Mouse (Mus musculus) lung, postnatal 36 days (tissue): ENCODE measurements around the gene Pxylp1.

Experiments
- DNase-seq: peaks from one replicate; pipeline ENCODE4 v3.0.0; 2022; ENCODE audit warnings: mixed read lengths

Gene Pxylp1

DNA sequence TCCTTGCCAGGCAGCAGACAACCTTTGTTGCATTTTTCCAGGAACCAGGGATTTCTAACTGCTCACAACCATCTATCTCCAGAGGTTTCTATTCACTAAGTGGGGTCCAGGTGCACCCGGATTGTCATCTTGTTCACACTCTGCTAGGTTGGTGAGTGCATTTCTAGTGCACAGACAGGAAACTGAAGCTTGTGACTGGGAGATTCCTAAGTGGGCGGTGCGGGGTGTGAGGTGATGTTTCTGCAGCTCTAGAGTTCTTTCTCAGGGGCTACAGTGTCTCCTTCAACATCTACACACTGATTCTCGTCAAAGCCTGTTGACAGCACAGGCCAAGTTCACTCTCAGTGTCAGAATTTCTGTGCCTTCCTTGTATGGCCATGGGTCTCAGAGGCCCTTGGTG, 34.6 kb downstream of the Pxylp1 start:
- DNase-seq, result no peak

GRCm38 (mm10) chr9:96853300-96854186, 38.9 kb downstream of the Pxylp1 start:
- no peak for DNase-seq

DNA sequence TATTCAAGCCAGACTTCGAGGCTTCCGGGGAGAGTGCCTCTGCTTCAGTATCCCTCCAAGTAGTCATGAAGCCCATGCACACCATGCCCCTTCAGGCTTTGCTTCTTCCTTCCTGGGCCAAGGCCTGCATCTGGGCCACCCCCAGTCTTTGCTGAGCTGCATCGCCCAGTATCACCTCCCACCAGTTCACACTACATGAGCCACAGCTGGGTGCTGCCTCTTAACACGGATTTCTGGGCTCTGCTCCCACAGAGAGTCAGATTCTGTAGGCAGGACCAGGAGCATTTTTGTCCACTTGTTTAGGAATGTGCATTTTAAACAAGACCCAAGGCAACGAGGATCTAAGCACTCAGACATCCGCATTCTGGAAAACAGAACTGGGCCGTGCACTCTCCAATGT, 40.8 kb downstream of the Pxylp1 start:
- no peak for DNase-seq

GRCm38 (mm10) chr9:96851036-96851435, 41.4 kb downstream of the Pxylp1 start:
- DNase-seq, result no peak

GRCm38 (mm10) chr9:96849012-96849411, 43.5 kb downstream of the Pxylp1 start:
- DNase-seq, result no peak

GRCm38 (mm10) chr9:96846361-96846760, 46.1 kb downstream of the Pxylp1 start:
- no peak for DNase-seq

DNA sequence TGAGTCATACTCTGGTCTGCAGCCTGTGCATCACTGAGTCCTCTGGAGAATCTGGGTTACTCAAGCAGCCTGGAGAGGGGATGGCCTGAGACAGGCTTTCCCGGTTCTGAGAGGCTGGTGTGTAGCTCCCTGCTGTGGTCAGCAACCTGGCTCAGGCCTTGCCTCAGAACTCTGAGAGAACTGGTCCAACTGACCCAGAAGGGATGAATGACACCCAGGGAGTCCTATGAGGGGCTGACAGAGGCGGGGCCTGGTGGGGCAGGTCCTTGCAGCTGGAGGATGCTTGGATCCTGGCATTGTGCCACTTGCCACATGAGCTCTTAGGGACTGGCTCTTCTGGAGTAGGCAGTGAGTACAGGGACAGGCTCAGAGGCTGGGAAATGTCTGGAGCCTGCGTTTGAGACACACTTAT, 47.7 kb downstream of the Pxylp1 start:
- DNase-seq, result peak; percentile 86

- DNase-seq, result no peak
Observed at GRCm38 (mm10) chr9:96839376-96839775, 53.1 kb downstream of the Pxylp1 start.

GRCm38 (mm10) chr9:96838864-96839263, 53.6 kb downstream of the Pxylp1 start:
- peak; percentile 54 for DNase-seq

- no peak for DNase-seq
Observed at GRCm38 (mm10) chr9:96837781-96838420, 54.6 kb downstream of the Pxylp1 start.

DNA sequence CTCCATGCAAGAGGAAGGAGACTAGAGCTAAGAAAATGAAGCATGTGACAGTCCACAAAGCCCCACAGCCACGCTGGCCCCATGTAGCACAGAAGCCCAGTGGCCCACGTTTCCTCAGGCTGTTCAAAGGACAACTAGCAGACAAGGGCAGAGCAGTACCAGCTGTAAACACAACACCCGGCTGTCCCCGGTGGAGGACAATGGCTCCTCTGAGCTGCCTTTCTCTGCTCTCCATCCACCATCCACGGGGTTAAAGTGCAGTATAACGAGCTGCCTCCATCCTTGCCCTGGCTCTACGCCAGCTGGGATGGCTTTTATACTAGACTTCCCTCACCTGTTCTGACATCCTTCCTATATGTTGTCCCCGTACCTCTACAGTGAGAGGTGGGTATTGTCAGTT, 55.5 kb downstream of the Pxylp1 start:
- no peak for DNase-seq

DNA sequence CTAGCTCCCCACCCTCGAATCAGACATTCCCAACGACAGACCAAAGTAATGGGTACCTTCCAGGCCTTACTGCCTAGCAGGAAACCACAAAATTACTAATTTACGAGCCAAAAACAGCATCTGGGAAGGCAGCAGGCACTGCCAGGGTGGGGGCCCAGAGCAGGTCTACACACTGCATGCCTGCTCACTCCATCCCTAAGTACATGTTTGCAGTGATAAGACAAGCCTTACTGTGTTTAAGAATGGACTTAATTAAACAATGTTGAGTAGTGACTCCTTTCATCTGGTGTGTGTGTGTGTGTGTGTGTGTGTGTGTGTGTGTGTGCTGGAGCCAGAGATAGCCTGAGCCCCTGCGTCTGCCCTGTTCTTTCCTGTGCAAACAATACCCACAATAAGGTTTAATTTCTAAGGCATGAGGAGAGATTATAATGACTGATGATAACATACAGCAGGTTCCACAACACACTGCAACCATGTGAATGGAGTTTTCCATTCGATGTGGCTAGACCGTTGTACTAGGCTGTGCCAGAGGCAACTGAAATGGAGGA, 57.0 kb downstream of the Pxylp1 start:
- DNase-seq, result no peak

- no peak for DNase-seq
Observed at GRCm38 (mm10) chr9:96833606-96834005, 58.9 kb downstream of the Pxylp1 start.

DNA sequence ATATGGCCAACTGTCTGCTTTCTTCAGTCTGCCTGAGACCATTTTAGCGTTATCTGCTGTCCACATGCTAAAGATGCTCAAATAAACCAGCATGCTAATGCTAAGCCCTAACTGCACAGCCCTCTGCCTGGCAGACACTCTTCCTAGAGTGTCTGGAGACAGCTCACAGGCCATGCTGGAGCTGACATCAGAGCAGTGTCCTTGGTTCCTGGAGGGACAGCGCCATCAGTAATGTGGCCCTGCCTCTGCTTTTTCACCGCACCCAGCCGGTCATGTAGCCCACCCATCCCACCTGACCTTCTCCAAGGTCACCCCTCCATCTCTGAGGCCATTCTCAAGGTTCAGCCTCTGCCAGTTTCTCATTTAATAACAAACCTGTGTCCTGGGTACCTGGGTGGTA, 60.0 kb downstream of the Pxylp1 start:
- no peak for DNase-seq

GRCm38 (mm10) chr9:96830856-96831359, 61.6 kb downstream of the Pxylp1 start:
- DNase-seq, result no peak

DNA sequence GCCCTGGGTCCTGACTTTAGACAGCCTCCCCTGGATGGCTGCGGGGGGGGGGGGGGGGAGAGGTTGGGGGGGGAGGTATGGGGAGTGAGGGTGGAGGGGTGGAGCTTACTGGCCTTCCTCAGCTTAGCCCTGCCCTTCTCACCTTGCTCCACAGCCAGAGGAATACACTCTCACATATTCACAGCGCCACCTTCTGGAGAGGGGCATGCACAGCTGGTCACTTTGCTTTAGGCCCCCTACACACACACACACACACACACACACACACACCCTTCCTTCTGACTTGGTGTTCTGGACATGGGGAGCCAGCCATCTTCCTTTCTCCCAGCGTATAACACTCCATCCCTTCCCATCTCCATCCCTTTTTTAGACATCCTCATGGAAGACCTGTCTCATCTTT, 62.8 kb downstream of the Pxylp1 start:
- no peak for DNase-seq

- no peak for DNase-seq
Observed at GRCm38 (mm10) chr9:96828071-96828470, 64.4 kb downstream of the Pxylp1 start.

DNA sequence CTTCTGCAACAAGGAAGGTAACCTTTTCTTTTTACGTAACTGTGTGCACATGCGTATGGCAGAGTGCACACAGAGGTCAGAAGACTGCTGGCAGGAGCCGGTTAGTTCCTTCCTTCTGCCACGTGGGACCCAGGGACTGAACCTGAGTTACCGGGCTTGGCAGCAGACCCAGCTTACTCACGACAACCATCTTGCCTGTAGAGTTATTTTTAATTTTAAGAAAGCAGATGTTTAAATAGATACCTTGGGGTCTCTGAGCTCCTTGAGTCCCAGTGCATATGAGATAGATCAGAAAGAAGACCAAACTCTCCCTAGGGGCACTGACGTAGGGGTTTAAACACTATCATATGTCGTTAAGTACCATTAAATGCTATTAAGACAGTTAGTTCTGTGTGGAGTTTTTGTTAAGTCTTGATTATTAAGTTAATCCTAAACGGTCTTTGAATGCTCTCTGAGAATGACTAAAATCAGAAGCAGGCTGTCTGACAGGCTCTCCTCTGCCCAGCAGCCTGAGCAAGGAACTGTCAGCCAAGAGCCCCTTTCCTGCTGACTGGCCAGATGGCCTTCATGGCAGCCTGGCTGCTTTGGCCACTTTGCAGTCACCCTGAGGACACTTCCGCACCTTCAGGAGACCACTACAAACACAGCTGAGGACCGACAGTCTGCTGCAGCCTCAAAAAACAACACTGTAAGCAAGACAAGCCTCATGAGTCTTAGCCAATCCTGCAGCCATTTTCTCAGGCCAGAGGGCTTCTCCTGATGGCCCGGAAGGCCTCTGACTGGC, 65.3 kb downstream of the Pxylp1 start:
- DNase-seq, result no peak

DNA sequence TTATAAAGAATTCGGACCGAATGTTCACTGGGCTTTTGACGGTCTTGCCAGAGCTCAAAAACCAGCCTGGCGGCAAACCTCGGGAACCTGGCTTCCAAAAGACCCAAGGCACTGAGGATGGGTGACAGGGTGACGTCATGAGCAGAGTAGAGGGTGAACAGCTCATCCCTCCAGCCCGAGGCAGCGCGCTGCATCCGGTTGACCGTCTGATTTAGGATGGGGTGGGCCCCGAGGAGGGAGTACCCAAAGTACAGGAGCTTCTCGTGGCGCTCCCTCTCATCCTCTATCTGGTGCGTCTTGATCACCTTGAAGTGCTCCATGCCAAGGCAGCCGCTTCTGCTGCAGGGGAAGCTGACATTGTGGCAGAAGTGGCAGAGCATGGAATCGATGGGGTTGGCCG, 67.6 kb downstream of the Pxylp1 start:
- DNase-seq, result no peak

DNA sequence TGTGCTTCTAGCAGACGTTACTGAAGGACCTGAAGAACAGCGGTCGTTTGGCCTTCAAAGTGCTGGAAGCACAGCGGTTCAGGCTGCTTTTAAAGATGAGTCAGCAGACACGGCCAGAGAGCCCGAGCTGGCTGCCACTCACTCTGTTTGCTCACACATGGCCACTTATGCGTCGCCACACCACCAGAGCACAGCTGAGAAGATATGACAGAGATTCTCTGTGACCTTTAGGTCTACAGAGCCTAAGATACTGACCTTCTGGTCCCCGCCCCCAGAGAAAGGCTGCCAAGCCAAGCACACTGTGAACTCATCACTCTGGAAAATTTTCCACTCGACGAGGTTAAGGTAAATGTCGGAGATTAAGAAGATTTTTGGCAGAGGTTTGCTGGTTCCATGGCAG, 68.4 kb downstream of the Pxylp1 start:
- DNase-seq, result peak; percentile 15

- no peak for DNase-seq
Observed at GRCm38 (mm10) chr9:96823541-96823940, 68.9 kb downstream of the Pxylp1 start.

GRCm38 (mm10) chr9:96823005-96823404, 69.5 kb downstream of the Pxylp1 start:
- no peak for DNase-seq
